Mouse (Mus musculus) spleen, adult 2 months (tissue): ENCODE results near the gene Garem2. TPM values are rescaled to one million over a fixed set of nuclear protein-coding genes. Genes with fewer than 3 reads are reported as not detected.

Source experiments
- DNase-seq, 2 experiments: peaks; one replicate each; pipeline versions ENCODE4 v3.0.0 to v3.0.0-alpha.2; 2012 to 2021; ENCODE audit warnings: low spot score in 2 of 2, low read depth in 1 of 2
- H3K27ac ChIP-seq: fragments of 200-500 bp; 2 replicates; pipeline ENCODE4 v1.5.1; 2012; ENCODE audit warnings: low read length, inconsistent platforms; ENCODE audit not compliant: insufficient read depth
- H3K27me3 ChIP-seq: fragments of 200-500 bp; 2 replicates; pipeline ENCODE4 v1.6.1; 2012; ENCODE audit warnings: mild to moderate bottlenecking, moderate library complexity, low read length, inconsistent platforms; ENCODE audit not compliant: control insufficient read depth, insufficient read depth
- H3K36me3 ChIP-seq: fragments of 200-500 bp; 2 replicates; pipeline ENCODE4 v1.6.1; 2012; ENCODE audit warnings: mild to moderate bottlenecking, low read length, inconsistent platforms; ENCODE audit not compliant: control insufficient read depth, insufficient read depth
- H3K4me1 ChIP-seq: fragments of 200-500 bp; 2 replicates; pipeline ENCODE4 v1.6.1; 2011; ENCODE audit warnings: inconsistent platforms; ENCODE audit not compliant: control insufficient read depth, insufficient read depth, insufficient read length
- H3K4me3 ChIP-seq: fragments of 200-500 bp; 2 replicates; pipeline ENCODE4 v1.5.1; 2011; ENCODE audit warnings: mild to moderate bottlenecking, inconsistent platforms; ENCODE audit not compliant: insufficient read depth, insufficient read length; ENCODE audit errors: extremely low read depth
- CTCF ChIP-seq: fragments of 200-500 bp; IDR thresholded peaks from 2 replicates; pipeline ENCODE4 v1.5.1; 2011; ENCODE audit warnings: mild to moderate bottlenecking, inconsistent platforms; ENCODE audit not compliant: insufficient read depth, insufficient read length, insufficient replicate concordance; ENCODE audit errors: extremely low read depth
- POLR2A ChIP-seq: fragments of 200-500 bp; IDR thresholded peaks from 2 replicates; pipeline ENCODE4 v1.6.1; 2011; ENCODE audit warnings: low read depth, low read length, inconsistent platforms
- WGBS: fragments of 180-500 bp; shearing (Covaris S2); methylation state at CpG from one replicate; pipeline ENCODE4 v1.1.7; 2018; 5-methylcytosine and 5-hydroxymethylcytosine counted together
- polyA plus RNA-seq: library from polyadenylated mRNA; depleted of rRNA; stranded (reverse); fragments of >200 nt; gene quantifications from 2 replicates; pipeline ENCODE4 v1.2.3, GENCODE M21; 2012

The Garem2 gene
- polyA plus RNA-seq, 1 experiment = not detected

DNA sequence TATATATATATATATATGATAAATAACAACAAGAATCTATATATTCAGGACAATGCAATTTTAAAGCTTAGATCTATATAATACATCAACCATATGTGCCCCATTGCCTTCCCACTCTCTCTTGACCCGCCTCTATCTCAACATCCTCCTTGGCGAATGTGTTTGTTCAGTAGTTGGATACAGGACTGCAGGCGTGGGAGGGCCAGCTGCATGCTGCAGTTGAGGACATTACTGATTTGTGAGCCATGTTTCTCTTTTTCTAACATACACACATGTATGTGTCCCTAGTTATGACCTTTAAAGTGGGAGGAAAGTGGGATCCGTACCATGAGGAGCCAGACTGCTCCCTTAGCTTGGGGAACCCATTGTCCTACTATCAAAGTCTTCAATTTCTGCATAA, 26.3 kb downstream of the Garem2 start:
- DNase-seq = no peak
- TF ChIP-seq POLR2A = no peak
- TF ChIP-seq CTCF = no peak
- no peaks in the 10 kb centered on the region for H3K27me3 ChIP-seq
- 93% methylated on average over 4 of the region's 4 CpGs for WGBS
- H3K4me3 ChIP-seq = no peak overlapping the region
- no peaks in the 10 kb centered on the region for H3K4me1 ChIP-seq
- H3K36me3 ChIP-seq = peaks cover 50% of the 10 kb centered on the region
- H3K27ac ChIP-seq = no peak overlapping the region

GRCm38 (mm10) chr5:30132173-30132572, 27.2 kb downstream of the Garem2 start:
- Histone ChIP-seq H3K4me1 (no peaks in the 10 kb centered on the region), H3K27ac (no peak overlapping the region), H3K27me3 (no peaks in the 10 kb centered on the region), H3K4me3 (no peak overlapping the region), H3K36me3 (peaks cover 48% of the 10 kb centered on the region)
- 94% methylated on average over 2 of the region's 2 CpGs for WGBS
- no peak for DNase-seq
- TF ChIP-seq CTCF (no peak), POLR2A (no peak)

GRCm38 (mm10) chr5:30135711-30136231, 30.8 kb downstream of the Garem2 start:
- no peaks in the 10 kb centered on the region for H3K4me1 ChIP-seq
- no peak for TF ChIP-seq POLR2A
- no peak for TF ChIP-seq CTCF
- no peak overlapping the region for H3K4me3 ChIP-seq
- no peak overlapping the region for H3K27ac ChIP-seq
- WGBS = 93% methylated on average over 11 of the region's 11 CpGs
- no peak for DNase-seq
- no peaks in the 10 kb centered on the region for H3K27me3 ChIP-seq
- H3K36me3 ChIP-seq = peaks cover 52% of the 10 kb centered on the region

DNA sequence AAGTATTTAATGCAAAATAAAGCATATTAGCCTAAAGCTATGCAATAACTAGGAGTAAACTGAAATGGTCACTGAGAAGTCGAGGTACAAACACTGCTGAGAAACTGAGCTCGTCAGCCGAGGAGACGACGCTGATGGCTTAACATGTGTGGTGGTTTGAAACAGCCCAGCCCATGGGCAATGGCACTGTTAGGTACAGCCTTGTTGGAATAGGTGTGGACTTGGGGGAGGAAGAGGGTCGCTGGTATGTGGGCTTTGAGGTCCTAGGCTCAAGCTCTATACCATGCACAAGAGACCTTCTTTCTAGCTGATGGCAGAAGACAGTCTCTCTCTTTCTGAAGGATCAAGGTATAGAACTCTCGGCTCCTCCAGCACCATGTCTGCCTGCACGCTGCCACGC, 32.3 kb downstream of the Garem2 start:
- no peak overlapping the region for H3K27ac ChIP-seq
- H3K36me3 ChIP-seq = peaks cover 55% of the 10 kb centered on the region
- WGBS = 94% methylated on average over 9 of the region's 9 CpGs
- no peak overlapping the region for H3K4me3 ChIP-seq
- no peaks in the 10 kb centered on the region for H3K27me3 ChIP-seq
- no peak for DNase-seq
- H3K4me1 ChIP-seq = no peaks in the 10 kb centered on the region
- TF ChIP-seq CTCF = no peak
- TF ChIP-seq POLR2A = no peak

- 68% methylated on average over 4 of the region's 4 CpGs for WGBS
- TF ChIP-seq CTCF = no peak
- TF ChIP-seq POLR2A = no peak
- no peak for DNase-seq
- H3K4me1 ChIP-seq = no peaks in the 10 kb centered on the region
- H3K27me3 ChIP-seq = no peaks in the 10 kb centered on the region
- peaks cover 57% of the 10 kb centered on the region for H3K36me3 ChIP-seq
- no peak overlapping the region for H3K4me3 ChIP-seq
- H3K27ac ChIP-seq = no peak overlapping the region
These were observed 33.2 kb downstream of the Garem2 start for GRCm38 (mm10) chr5:30138193-30138592.

DNA sequence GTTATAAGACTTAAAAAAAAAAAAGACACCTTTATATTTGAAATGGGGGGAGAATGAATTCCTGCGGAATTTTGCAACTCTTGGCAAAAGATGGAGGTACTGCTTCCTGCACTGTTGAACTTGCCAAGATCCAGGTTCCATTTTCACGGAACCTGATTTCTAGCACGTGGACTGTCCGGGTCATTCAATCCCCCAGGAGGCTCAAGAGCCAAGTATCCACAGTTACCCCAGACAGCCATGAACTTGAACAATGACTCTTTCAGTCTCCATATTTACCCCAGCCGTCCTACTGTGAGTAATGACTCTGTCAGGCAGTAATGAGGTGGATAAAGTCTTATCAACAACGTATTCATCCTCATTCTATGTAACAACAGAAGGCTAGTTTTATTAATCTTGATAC, 41.6 kb downstream of the Garem2 start:
- no peaks in the 10 kb centered on the region for H3K27me3 ChIP-seq

DNA sequence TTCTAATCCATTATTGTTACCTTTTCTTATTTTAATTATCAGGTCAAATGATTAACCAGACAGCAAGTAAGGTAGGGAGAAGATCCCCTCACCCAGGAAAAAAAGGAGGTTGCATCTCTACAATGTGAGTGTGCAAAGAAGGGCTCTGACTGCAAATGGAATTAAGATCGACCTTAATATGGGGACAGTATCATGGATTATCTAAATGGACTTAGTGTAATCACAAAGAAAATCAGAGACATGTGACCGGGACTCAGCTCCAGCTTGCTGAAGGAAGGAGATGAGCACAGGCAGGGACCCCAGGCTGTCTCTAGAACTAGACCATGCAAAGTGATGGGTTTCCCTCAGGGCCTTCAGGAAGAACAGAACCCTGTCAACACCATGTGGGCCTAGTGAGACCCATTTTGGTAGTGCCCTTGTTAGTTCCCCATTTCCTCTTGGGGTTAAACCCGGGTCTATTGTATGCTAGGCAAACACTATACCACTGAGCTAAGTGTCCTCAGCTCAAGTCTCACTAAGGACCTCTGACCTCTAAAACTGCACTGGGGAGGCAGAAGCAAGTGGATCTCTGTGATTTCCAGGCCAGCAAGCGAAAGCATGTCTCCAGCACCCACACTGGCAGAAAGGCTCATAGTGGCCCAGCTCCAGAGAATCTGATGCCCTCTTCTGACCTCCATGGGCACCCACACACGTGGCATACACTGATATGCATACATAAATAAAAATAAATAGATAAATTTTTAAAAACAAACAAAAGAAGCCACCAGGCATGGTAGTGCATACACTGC, 43.4 kb downstream of the Garem2 start:
- no peak for TF ChIP-seq CTCF
- TF ChIP-seq POLR2A = no peak
- peaks cover 17% of the 10 kb centered on the region for H3K36me3 ChIP-seq
- no peaks in the 10 kb centered on the region for H3K27me3 ChIP-seq
- no peak overlapping the region for H3K27ac ChIP-seq
- no peaks in the 10 kb centered on the region; the same call in 1 of the 2 replicates for H3K4me1 ChIP-seq
- H3K4me3 ChIP-seq = no peak overlapping the region
- no peak for DNase-seq
- 78% methylated on average over 5 of the region's 5 CpGs for WGBS

More for the DNA sequence above, 41.6 kb downstream of the Garem2 start:
- Histone ChIP-seq H3K4me1 (no peaks in the 10 kb centered on the region; the same call in 1 of the 2 replicates), H3K4me3 (no peak overlapping the region), H3K36me3 (peaks cover 27% of the 10 kb centered on the region), H3K27ac (no peak overlapping the region)
- no peak for DNase-seq
- WGBS = 97% methylated on average over 6 of the region's 6 CpGs
- no peak for TF ChIP-seq POLR2A
